Mouse (Mus musculus): ENCODE measurements around the gene Nid1.

The Nid1 gene

DNA sequence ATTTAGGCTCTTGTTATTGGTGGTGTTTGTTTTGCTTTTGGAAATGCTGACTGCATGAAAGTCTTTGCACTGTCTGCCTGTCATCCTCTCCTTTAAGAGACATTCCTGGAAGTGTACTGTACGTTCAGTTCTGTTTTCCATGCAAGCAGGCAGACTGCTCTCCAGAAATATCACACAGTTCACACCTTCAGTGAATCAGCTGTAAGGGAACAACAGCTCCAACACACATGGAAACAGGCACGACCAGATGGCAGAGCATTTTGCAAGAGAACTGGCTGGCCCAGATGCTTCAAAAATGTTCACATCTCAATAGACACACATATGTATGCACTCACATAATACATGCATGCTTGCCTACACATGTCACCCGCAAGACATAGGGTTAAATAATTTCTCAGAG lies 109.4 kb downstream of the Nid1 start:
- no peak for DNase-seq (ENCODE audit: low spot score)

GRCm38 (mm10) chr13:13547889-13548288 lies 110.5 kb downstream of the Nid1 start:
- no peak for DNase-seq (ENCODE audit: low spot score)

GRCm38 (mm10) chr13:13548431-13549190 lies 111.3 kb downstream of the Nid1 start:
- DNase-seq (ENCODE audit: low spot score): no peak

DNA sequence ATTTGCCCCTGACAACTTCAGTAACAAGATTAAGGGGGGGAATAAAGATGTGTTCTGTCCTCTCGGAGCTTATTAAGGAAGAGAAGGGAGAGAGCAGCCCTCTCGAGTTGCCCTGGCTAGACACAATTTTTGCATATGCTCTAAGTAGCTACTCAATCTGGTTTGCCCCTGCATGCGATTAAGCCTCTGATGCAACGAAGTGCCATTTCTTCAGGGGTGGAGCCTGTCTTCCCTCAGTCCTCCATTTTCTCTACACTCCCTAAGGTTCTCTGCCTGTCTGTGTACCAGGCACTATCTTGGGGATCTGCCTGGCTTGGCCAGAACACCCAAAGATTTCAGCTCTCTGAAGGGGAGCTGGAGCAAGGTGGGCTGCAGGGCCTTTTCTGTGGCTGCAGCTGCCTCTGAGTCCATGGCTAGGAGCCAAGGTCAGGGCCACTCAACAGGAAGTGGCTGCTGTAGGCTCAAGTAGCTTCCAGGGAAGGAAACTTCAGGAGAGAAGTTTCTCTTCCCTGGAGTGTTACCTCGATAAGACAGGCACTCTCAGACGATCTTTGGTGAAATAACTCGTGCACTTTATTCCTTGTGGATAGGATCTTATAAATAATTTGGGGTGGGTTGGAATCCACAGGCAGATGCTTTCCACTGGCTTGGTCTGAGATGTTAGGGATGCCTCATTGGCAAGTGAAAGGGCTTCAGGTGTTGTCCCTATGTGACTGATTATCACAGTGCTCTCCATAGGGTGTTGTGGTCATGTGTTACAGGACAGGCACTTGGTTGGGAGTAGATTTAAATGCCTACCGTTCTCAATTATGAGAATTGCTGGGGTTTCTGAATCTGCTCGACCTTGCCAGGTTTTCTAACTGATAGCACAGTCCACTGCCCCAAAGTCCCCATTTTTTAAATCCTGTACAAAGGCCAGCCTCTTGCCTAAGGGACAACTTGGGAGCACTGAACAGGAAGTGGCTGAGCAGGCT lies 112.6 kb downstream of the Nid1 start:
- no peak for DNase-seq (ENCODE audit: low spot score)

DNA sequence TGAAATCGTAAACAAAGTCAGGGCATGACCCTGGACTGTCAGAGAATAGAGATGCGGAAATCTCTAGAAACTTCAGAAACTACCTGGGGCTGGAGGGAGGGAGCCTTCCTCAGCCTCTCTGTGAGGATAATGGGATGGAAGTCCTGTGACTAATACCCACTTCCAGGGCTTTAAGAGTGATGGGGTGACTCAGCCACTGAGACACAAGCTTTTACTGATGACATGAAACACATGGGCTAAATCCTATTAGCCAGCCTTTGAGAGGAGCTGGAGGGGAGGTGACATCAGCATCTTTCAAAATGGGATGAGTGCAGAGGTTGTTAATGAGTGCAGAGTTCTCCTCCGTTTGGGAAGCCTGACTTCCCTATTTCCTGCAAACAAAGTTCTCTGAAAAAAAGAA lies 114.7 kb downstream of the Nid1 start:
- no peak for DNase-seq (ENCODE audit: low spot score)

DNA sequence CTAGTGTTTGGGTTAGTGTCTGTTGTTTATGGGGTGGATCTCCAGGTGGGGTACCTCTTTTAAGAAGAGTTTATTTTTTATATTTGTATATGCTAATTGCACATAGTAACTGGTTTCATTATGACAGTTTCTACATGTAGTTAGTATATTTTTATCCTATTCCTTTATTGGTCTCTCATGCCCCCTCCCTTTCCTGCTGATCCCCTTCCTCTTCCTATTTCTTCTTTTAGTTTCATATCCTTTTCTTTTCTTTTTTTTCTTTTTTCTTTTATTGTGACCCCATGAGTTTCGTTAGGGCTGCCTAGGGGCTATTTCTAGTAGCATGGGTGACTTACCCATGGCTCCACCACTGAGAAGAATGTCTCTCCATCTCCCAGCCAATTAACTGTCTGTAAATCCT lies 116.3 kb downstream of the Nid1 start:
- no peak for DNase-seq (ENCODE audit: low spot score)

DNA sequence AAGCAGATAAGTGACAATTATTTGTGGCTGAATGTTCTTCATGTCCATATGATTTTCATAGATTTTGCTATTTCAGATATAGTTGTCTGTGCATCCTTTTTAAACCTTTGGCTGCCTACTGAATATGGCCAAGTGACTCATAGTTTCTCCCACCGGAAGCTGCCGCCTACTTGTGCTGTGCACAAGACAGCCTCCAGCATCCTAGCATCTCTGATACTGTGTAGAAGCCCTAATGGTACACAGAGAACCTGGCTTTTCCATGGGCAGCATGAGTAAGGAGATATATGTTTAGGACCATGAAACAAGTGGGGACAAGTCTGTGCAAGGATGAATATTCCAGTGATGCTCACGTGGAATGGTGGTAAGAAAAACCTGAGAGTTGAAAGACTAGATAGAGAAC lies 117.8 kb downstream of the Nid1 start:
- no peak for DNase-seq (ENCODE audit: low spot score)

GRCm38 (mm10) chr13:13557001-13557743 lies 119.8 kb downstream of the Nid1 start:
- no peak for DNase-seq (ENCODE audit: low spot score)

DNA sequence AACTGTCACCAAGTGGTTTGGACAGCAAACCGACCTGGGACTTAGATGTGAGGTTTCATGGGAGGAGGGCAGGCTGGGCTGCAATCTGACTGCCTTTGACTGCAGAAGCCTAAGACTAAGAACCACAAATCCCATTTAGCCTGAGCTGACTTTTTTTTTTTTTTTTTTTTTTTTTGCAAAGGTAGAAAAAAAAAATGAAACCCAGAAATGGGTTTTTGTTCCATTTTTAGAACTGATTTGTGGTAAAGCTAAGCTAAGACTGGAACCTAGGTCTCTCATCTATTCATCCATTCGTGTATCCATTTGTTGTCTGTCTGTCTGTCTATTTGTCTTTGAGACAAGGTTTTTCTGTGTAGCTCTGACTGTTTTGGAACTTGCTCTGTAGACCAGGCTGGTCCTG lies 120.9 kb downstream of the Nid1 start:
- DNase-seq (ENCODE audit: low spot score): no peak

GRCm38 (mm10) chr13:13558900-13559299 lies 121.5 kb downstream of the Nid1 start:
- DNase-seq (ENCODE audit: low spot score): no peak
